In the genomic region with DNA sequence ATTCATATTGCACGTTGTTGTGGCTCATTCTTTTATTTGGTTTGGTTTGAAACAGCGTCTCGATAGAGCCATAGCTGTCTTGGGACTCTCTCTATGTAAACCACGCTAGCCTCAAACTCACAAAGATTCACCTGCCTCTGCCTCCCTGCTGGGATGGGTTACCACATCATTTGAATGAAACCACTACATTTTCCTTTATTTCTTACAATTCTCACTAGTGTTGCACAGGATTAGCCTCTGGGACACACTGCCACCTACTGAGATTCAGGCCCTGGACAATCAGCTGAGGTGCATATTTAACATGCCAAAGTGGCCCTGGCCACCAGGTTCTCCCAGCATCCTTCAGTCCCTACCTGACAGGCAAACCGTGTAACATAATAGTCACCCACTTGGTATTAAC, we compare ENCODE assay signal across 13 mouse cellular contexts. TPM values are rescaled to one million over a fixed set of nuclear protein-coding genes. Genes with fewer than 3 reads are reported as not detected.
"Had no signal": no experiment of that assay in that cellular context is flagged by ENCODE, and none has a peak within 500 bp of the region (broad histone marks: within the 10 kb centered on the region; RNA-seq: fewer than 3 reads in every experiment).

No protein-coding gene starts in this region.

- H3K27ac ChIP-seq: limb, embryonic 13.5 days; liver, embryonic 15.5 days; midbrain, embryonic 10.5 days; midbrain, embryonic 15.5 days had no signal

- DNase-seq: kidney, adult 11 months; left cerebral cortex, postnatal 4 days; lung, postnatal 4 days; right cerebral cortex, postnatal 14 days; thymus, adult 2 months; thymus, postnatal 36 days had no signal

- H3K9me3 ChIP-seq: limb, embryonic 13.5 days; liver, embryonic 15.5 days; midbrain, embryonic 10.5 days; midbrain, embryonic 15.5 days had no signal

- H3K4me3 ChIP-seq: limb, embryonic 13.5 days; liver, embryonic 15.5 days; midbrain, embryonic 10.5 days; midbrain, embryonic 15.5 days had no signal

- H3K4me2 ChIP-seq: limb, embryonic 13.5 days; liver, embryonic 11.5 days; liver, embryonic 15.5 days; midbrain, embryonic 15.5 days had no signal

- ATAC-seq: hindbrain, embryonic 16.5 days; inflammation-experienced regulatory T-cells, adult 6 months; midbrain, embryonic 15.5 days had no signal

- H3K9ac ChIP-seq: limb, embryonic 13.5 days; liver, embryonic 15.5 days; midbrain, embryonic 15.5 days had no signal

- H3K36me3 ChIP-seq: limb, embryonic 13.5 days; liver, embryonic 15.5 days; midbrain, embryonic 10.5 days; midbrain, embryonic 15.5 days had no signal

RNA-seq across cellular contexts. Expression of gene Ddx43, which starts 43.8 kb away (rescaled TPM):
- polyA plus RNA-seq: liver, embryonic 15.5 days had no signal
